Mouse (Mus musculus): Measurements from ENCODE around the gene 1700109H08Rik. TPM values are rescaled to one million over a fixed set of nuclear protein-coding genes. Genes with fewer than 3 reads are reported as not detected.

Gene 1700109H08Rik
- polyA plus RNA-seq, 1 experiment: 0.02 TPM

DNA sequence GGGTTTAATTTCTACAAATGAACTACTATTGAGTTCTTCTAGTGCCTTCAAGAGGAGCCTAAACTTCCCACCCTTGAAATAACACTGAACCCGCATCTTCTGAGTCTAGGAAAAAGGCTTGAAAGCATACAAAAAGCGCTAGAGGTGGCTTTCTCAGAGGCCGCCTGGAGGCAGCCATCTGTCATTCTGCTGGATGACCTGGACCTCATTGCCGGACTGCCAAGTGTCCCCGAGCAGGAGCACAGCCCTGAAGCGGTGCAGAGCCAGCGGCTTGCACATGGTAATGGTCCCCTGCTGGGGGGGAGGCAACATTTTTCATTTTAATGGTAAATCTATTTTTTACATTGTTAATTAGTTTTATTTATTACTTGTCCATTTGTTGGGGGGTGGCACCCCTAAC, 49.1 kb downstream of the 1700109H08Rik start:
- H3K4me3 ChIP-seq (replicated peaks): no peak overlapping the region
- H3K36me3 ChIP-seq (ENCODE audit: control insufficient read depth): peaks cover 5% of the 10 kb centered on the region; the same call in 1 of the 2 replicates
- no peaks in the 10 kb centered on the region for H3K4me1 ChIP-seq (ENCODE audit: control insufficient read depth)
- H3K9me3 ChIP-seq (ENCODE audit: control insufficient read depth, low read length): no peaks in the 10 kb centered on the region
- TF ChIP-seq GATA1 (IDR thresholded peaks at IDR 0.05; ENCODE audit: low read length): no peak
- TF ChIP-seq TAL1 (IDR thresholded peaks at IDR 0.05; ENCODE audit: low read length): no peak
- H3K27me3 ChIP-seq (ENCODE audit: control insufficient read depth): no peaks in the 10 kb centered on the region

DNA sequence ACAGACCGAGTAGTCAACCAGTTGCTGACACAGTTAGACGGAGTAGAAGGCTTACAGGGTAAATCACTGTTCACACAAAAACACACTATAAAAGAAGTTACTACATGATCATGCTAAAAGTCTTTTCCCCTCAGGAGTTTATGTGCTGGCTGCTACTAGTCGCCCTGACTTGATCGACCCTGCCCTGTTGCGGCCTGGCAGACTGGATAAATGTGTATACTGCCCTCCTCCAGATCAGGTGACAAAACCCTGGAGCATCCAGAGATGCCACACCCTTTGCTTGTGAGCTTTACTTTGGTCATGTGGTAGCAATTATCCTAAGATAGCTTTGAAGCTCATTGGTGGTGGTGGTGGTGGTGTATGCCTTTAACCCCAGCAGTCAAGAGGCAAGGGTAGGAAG, 58.7 kb downstream of the 1700109H08Rik start:
- Histone ChIP-seq H3K9me3 (ENCODE audit: control insufficient read depth, low read length) (no peaks in the 10 kb centered on the region), H3K4me1 (ENCODE audit: control insufficient read depth) (peaks cover 6% of the 10 kb centered on the region; the same call in 1 of the 2 replicates), H3K27me3 (ENCODE audit: control insufficient read depth) (no peaks in the 10 kb centered on the region), H3K36me3 (ENCODE audit: control insufficient read depth) (peaks cover 22% of the 10 kb centered on the region), H3K4me3 (replicated peaks) (no peak overlapping the region)
- TF ChIP-seq GATA1 (IDR thresholded peaks at IDR 0.05; ENCODE audit: low read length) (no peak), TAL1 (IDR thresholded peaks at IDR 0.05; ENCODE audit: low read length) (no peak)

DNA sequence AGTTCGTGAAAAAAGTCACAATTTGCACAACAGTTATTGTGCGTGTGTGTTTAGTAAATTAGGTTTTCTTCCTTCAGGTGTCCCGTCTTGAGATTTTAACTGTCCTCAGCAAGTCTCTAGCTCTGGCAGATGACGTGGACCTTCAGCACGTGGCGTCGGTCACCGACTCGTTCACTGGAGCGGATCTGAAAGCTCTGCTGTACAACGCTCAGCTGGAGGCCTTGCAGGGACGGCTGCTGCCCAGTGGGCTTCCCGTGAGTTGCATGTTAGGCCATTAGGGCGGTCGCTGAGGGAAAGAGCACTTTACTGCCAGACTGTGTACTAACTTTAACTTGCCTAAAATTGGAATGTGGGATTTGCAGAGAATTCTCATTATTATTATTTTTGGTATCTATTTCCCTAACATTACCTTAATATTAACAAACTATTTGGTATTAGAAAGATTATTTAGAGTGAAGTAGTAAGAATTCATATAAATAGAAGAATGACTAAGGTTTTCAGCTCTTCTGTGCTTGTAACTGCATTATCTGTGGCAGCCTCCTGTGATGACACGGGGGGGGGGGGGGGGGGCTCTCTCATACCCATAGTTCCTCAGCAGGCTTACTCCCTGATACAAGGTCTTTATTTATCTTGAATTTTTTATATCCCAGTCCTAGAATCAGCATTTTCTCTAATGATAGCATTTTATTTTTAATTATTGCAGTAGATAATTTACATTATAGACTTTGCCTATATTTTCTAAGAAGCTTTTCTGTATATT, 60.3 kb downstream of the 1700109H08Rik start:
- H3K4me1 ChIP-seq (ENCODE audit: control insufficient read depth): peaks cover 6% of the 10 kb centered on the region; the same call in 1 of the 2 replicates
- TF ChIP-seq TAL1 (IDR thresholded peaks at IDR 0.05; ENCODE audit: low read length) (no peak), GATA1 (IDR thresholded peaks at IDR 0.05; ENCODE audit: low read length) (no peak)
- no peaks in the 10 kb centered on the region for H3K27me3 ChIP-seq (ENCODE audit: control insufficient read depth)
- no peaks in the 10 kb centered on the region for H3K9me3 ChIP-seq (ENCODE audit: control insufficient read depth, low read length)
- peaks cover 26% of the 10 kb centered on the region for H3K36me3 ChIP-seq (ENCODE audit: control insufficient read depth)
- H3K4me3 ChIP-seq (replicated peaks): no peak overlapping the region

DNA sequence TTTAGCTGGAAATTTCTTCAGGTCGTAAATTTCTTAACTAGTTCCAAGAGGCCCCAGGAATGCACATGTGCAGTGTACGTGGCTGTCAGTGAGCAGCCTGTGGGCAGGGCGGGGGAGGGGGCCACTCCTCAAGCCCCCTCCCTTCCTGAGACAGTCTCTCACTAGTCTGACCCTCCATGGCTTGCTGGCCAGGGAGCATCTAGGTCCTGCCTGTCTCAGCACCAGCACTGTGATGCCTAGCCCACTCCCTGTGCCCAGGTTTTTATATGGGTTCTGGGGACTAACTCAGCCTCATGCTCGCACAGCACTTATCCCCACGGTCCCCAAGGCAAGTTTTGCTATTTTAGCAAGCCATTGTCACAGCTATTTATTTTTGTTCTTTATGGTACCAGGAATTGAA, 60.9 kb downstream of the 1700109H08Rik start:
- Histone ChIP-seq H3K4me1 (ENCODE audit: control insufficient read depth) (peaks cover 6% of the 10 kb centered on the region; the same call in 1 of the 2 replicates), H3K9me3 (ENCODE audit: control insufficient read depth, low read length) (no peaks in the 10 kb centered on the region), H3K27me3 (ENCODE audit: control insufficient read depth) (no peaks in the 10 kb centered on the region), H3K36me3 (ENCODE audit: control insufficient read depth) (peaks cover 22% of the 10 kb centered on the region), H3K4me3 (replicated peaks) (no peak overlapping the region)
- no peak for TF ChIP-seq GATA1 (IDR thresholded peaks at IDR 0.05; ENCODE audit: low read length)
- TF ChIP-seq TAL1 (IDR thresholded peaks at IDR 0.05; ENCODE audit: low read length): no peak

DNA sequence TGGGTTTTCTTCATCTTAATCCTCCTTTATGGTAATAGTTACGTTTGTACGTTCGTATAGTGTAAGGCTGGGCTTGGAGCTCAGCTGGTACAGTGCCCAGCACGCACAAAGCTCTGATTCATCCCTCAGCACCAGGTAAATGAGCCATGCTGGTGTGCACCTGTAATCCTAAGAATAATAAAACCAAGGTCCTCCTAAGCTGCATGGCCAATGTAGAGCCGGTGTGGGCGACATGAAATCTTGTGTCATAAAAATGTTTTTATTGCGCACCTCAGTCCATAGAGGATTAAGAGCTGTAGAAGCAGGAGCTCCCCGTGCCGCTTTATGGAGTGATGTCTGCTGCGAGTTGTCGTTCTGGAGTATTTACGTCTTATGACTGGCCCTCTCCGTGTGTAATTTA, 61.9 kb downstream of the 1700109H08Rik start:
- Histone ChIP-seq H3K9me3 (ENCODE audit: control insufficient read depth, low read length) (no peaks in the 10 kb centered on the region), H3K36me3 (ENCODE audit: control insufficient read depth) (peaks cover 24% of the 10 kb centered on the region), H3K27me3 (ENCODE audit: control insufficient read depth) (no peaks in the 10 kb centered on the region), H3K4me1 (ENCODE audit: control insufficient read depth) (peaks cover 6% of the 10 kb centered on the region; the same call in 1 of the 2 replicates), H3K4me3 (replicated peaks) (no peak overlapping the region)
- TF ChIP-seq GATA1 (IDR thresholded peaks at IDR 0.05; ENCODE audit: low read length) (no peak), TAL1 (IDR thresholded peaks at IDR 0.05; ENCODE audit: low read length) (no peak)

DNA sequence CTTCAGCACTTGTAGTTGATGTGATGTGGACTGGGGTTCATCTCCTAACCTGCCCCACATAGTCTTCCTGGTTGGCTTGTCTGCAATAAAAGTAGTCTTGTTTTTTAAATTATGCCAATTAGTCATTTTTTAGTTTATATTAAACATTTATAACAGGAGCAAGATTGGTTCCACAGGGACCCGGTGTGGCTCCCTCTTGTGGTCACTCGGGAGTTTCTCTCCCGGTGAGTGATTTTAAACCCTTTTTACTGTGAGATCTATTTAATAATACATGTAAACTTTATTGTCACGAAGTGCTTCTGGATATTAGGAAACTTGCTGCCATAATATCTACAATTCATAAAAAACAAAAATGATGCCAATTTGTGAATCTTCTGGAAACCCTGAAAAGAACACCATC, 62.6 kb downstream of the 1700109H08Rik start:
- no peak for TF ChIP-seq TAL1 (IDR thresholded peaks at IDR 0.05; ENCODE audit: low read length)
- no peak for TF ChIP-seq GATA1 (IDR thresholded peaks at IDR 0.05; ENCODE audit: low read length)
- no peaks in the 10 kb centered on the region for H3K9me3 ChIP-seq (ENCODE audit: control insufficient read depth, low read length)
- peaks cover 6% of the 10 kb centered on the region; the same call in 1 of the 2 replicates for H3K4me1 ChIP-seq (ENCODE audit: control insufficient read depth)
- no peaks in the 10 kb centered on the region for H3K27me3 ChIP-seq (ENCODE audit: control insufficient read depth)
- H3K4me3 ChIP-seq (replicated peaks): no peak overlapping the region
- H3K36me3 ChIP-seq (ENCODE audit: control insufficient read depth): peaks cover 24% of the 10 kb centered on the region

Other genes starting within 250 kb of the 1700109H08Rik start
- 0.03 and 0.21 TPM in 2 replicates for gene Cdk6, start 230.1 kb upstream of the 1700109H08Rik start, polyA plus RNA-seq (2012)
- gene Fam133b, start 27.7 kb upstream of the 1700109H08Rik start, polyA plus RNA-seq (2012): 2.2 and 2.6 TPM in 2 replicates
- gene Pex1, start 24.5 kb downstream of the 1700109H08Rik start, polyA plus RNA-seq (2012): 0.03 and 0.21 TPM in 2 replicates
- 0.25 and 0.75 TPM in 2 replicates for gene Rbm48, start 25.0 kb downstream of the 1700109H08Rik start, polyA plus RNA-seq (2012)
- gene Tmbim7, start 79.6 kb downstream of the 1700109H08Rik start, polyA plus RNA-seq (2012): not detected in 2 replicates
- 3.5 and 3.9 TPM in 2 replicates for gene Gatad1, start 85.6 kb downstream of the 1700109H08Rik start, polyA plus RNA-seq (2012)
- 0.21 and 0.35 TPM in 2 replicates for gene Ankib1, start 231.4 kb downstream of the 1700109H08Rik start, polyA plus RNA-seq (2012)
- gene Krit1, start 231.6 kb downstream of the 1700109H08Rik start, polyA plus RNA-seq (2012): 0.38 and 0.61 TPM in 2 replicates

Measured in erythroblast, embryonic 14.5 days (primary cell).